Mouse (Mus musculus): Measurements from ENCODE around the gene Iyd.
"Not testable (repeated sequence)": the region's sequence is repeated elsewhere in the genome, so short reads cannot be mapped to it uniquely, and the experiment has no call there.

Gene Iyd

DNA sequence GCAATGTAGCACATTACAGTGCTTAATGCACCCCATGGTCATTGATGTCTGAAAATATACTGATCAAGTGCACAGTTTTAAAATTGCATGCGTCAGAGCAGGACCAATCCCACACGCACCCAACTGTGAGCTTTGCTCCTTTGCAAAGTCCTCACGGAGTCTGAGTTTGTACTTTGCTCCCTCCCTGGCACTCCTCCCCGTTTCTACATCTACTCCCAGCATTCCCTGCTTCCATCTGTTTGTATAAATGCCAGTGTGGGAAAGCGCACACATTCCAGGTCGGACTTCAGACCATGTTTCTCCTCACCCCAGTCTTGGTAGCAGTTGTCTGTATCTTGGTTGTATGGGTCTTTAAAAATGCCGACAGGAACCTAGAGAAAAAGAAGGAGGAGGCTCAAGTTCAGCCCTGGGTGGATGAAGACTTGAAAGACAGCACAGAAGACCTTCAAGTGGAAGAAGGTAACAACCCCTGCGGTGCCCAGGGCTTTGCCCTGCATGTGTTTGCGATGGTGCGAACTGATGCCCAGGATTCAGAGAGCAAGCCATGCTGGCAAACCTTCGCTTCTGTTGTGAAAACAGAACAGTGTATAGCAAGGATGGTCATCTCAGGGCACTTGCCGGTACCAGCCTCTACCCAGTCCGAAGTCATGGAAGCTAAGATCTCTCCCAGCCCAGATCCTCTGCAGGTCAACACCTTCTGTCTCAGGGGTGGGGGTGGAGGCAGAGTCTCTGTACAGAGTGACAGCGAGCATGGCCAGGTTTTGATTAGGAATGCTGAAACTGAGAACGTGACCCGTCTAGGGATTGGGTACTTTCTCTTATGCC is at the start of gene Iyd:
Iyd (plus strand) TSS at position 238 of the 825 bp plus-strand sequence.
- in situ Hi-C loops (cut with MboI) = no loop called here

DNA sequence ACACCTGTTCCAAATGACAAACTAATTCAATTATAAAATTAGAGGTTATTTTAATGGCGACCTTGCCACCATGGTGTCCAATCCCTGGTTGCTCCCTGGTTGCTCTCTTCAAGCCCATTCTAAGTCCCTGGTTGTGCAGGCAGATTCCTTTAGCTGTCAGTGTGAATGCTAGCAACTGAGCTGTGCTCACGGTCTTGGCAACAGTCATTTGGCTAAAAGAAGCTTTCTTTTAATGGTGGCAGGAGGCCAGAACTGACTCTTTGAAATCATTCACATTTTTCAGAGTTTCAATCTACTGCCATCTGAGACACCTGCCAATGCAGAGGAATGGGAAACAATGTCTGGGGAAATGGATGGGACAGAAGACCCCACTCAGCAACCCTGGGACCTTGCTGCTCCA is 43.2 kb upstream of the Iyd start:
- in situ Hi-C loops (cut with MboI) = no loop called here

DNA sequence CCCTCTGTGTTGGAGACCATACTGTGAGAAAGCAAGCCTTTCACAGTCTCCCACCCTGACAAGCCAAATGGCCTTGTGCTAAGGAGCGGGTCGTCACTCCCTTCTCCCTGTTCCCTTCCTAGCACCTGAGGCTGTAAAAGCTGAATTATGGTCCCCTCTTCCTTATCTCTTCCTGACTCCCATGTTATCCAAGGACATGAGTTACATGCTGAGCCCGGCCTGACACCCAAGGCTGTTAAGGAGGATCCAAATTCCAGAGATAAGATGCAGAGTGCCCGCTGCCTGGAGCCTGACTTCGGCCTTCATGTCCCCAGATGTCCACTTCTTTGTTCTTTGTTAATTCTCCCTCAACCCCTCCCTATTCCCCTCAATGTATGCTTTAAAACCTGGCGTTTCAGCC is 39.2 kb upstream of the Iyd start:
- in situ Hi-C loops (cut with MboI) = not testable (repeated sequence)

DNA sequence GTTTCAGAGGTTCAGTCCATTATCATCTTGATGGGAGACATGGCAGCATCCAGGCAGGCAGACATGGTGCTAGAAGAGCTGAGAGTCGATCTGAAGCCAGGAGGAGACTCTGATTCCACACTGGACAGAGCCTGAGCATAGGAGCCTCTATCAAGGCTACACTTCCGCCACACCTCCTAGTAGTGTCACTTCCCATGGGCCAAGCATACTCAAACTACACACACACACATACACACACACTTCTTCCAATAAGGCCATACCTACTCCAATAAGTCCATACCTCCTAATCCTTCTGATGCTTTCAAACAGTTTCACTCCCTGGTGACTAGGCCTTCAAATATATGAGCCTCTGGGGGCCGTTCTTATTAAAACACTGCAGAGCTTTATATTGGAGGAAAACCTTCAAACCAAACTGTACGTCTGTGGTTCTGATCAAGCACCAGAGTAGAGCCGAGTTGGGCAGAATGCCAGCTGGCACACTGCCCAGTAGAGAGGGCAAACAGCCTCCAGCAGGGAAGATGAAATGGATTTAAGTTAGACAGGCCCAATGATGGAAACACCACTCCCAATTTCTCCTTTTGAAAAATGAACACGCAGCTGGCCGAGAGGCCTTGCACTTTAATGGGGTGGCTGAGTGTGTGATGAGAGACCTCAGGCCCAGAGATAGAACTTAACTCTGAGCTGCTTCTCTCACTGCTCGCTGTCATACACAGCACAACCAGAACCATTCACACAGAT is 32.4 kb upstream of the Iyd start:
- in situ Hi-C loops (cut with MboI) = no loop called here

DNA sequence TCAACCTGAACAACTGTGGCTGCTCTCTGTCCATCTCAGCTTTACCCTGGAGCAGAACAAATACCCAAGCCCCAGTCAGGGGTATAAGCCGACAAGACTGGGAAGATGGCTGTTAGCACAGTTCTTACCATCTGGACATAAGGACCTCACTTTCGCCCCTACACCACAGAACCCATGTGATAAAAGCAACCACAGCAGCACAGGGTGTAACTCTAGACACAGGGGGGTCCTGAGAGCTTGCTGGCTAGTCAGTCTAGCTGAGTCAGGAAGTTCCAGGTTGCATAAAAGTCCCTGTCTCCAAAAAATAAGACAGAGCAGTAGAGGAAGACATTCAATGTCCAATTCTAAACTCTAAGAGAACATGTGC is 31.8 kb upstream of the Iyd start:
- in situ Hi-C loops (cut with MboI) = no loop called here

DNA sequence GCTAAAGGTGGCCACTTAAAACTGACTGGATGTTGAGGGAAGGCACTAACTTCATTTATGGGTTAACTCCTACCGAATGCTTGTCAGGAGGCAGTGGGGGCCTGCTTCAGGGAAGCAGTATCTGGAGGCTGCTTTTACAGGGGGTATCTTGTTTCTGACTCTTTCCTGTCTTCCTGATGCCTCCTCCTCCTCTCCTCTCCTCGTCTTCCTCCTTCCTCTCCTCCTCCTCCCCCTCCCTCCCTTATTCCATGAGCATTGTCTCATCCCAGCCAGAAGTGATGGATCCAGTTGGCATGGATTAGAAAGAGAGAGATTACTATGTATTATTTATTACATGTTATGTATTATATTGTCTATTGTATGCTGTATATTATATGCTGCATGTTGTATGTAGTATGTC is 31.3 kb upstream of the Iyd start:
- in situ Hi-C loops (cut with MboI) = no loop called here

DNA sequence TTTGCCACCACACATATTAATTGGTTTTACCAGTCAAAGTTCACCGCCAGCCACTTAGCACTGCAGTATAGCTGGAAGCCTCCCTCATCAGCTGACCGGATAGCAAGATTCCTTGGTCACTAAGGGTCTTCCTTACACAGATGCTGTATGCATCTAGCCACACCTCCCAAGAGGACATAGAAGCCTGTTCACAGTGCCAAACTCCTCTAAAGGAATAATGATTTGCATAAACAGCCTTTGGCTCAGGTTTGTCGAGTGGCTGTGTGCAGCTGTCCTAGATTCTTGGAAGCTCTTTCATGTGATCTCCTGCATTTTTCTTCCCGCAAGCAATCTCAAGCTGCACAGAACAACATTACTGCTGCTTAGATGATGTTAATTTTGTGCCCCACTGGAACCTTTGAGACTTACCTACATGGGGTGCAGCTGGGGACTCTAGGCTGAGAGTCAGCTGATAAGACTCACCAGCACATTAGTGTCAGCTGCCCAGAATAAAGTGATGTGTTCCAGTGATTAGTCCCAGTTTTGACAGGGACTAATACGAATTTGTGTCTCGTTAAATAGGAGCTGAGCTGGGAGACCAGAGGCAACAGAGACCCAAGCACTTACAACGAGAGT is 30.3 kb upstream of the Iyd start:
- in situ Hi-C loops (cut with MboI) = no loop called here

DNA sequence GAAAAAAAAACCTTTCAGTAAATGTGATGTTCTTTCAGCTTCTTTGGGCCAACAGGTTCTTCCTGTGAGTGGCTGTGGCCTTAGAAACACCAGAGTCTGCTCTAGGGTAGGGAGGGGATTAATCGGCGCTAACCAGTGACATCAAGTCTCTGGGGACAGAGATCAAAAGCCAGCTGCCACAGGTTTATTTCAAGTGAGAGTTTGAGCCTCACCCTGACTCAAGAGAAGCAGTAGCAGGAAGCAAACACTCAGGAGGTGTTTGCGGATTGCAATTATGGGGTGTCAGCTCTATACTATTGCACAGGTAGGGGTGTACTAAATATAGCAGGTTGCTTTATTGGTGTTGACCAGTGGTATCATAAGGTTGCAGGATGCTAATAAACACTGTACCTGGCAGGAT is 29.6 kb upstream of the Iyd start:
- in situ Hi-C loops (cut with MboI) = no loop called here

DNA sequence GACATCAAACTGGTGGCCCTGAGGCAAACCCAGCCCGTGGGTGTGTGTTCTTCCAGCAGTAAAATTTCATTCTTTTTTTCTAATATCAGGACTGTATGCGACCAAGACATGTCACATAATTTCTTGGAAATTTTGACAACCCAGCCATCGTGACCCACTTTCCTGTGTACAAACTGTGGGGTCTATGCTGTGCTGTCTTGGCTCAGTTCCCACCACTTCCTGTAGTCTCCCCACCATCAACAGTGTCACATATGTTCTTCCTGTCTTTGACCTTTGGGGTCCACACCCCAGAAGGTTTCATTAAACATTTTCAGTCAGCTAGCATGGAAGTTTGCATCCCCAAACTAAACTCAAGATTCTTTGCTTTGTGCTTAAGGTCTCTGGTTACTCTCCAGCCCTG is 28.6 kb upstream of the Iyd start:
- in situ Hi-C loops (cut with MboI) = no loop called here

DNA sequence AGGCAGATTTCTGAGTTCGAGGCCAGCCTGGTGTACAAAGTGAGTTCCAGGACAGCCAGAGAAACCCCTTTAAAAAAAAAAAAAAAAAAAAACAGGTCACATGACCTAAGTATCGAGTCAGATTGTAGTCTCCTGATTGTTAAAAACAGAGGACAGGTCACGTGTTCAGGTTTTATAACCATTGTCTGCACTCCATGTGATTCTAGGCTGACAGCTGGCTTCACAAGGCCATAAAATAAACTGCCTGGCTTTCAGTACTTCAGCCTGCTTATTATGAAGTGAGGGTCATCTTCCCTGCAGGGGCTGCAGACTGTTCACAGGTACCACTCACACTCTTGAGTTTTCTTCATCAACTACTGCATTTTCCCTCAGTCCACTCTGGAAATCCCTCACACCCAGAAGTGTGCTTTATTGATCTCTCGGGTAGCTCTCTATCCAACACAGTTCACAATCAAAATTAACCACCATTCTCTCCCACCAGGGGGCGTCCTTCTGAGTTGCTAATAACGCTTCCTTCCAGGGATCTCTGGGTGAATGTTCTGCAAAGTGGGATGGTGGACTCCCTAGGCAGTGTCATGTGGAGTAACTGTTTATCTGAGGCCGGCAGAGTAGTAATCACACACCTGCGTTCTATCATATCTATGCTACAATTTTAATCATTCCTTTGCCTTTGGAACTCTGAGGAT is 27.3 kb upstream of the Iyd start:
- in situ Hi-C loops (cut with MboI) = no loop called here

DNA sequence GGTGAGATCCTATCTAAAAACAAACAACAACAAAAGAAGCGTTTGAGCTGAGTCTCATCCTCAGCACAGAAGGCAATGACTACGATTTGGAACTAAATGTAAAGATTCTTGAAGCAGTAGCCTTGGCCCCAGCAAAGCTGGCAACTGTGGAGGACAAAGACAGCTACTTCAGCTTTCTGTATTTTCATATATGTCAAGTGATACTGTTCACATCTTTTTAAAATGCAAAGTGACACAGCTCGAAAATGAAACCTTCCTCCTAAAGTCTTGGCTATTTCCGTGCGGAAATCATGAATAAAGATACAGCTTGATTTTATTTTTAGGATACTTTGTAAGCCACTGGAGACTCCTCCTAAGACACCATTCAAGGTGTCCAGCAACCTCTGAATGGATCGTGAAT is 26.1 kb upstream of the Iyd start:
- in situ Hi-C loops (cut with MboI) = no loop called here

DNA sequence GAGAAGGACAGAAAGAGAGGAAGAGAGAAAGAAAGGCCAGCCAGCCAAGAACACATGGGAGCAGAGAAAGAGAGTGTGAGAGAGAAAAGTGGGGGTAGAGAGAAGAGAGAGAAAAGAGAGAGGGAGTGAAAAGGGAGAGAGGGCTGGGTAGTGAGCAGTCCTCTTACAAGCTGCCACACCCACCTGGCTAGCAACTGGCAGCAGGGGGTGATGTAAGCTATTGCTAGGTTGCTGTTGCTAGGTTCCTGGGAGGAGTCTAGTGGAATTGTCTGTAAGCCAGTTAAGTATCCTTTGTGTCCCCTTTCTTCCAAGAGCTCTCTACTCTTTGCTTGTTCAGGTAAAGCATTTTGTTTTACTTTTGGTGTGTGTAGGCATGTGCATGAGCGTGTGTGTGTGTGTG is 25.4 kb upstream of the Iyd start:
- in situ Hi-C loops (cut with MboI) = no loop called here

DNA sequence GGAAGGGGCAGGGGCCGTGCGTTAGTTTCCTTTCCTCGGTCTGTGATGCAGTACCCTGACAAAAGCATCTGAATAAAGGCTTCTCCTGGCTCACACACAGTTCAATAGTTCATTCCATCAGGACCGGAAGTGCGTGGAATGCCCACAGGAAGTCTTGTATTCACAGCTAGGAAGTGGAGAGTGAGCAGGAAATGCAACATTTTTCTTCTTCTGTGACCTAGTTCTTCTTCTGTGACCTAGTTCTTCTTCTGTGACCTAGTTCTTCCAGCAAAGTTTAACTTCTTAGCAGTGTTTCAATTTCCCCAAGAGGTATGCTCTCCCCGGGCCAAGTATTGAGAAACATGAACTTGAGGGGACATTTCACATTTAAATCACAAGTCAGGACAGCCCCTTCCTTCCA is 23.6 kb upstream of the Iyd start:
- in situ Hi-C loops (cut with MboI) = no loop called here

DNA sequence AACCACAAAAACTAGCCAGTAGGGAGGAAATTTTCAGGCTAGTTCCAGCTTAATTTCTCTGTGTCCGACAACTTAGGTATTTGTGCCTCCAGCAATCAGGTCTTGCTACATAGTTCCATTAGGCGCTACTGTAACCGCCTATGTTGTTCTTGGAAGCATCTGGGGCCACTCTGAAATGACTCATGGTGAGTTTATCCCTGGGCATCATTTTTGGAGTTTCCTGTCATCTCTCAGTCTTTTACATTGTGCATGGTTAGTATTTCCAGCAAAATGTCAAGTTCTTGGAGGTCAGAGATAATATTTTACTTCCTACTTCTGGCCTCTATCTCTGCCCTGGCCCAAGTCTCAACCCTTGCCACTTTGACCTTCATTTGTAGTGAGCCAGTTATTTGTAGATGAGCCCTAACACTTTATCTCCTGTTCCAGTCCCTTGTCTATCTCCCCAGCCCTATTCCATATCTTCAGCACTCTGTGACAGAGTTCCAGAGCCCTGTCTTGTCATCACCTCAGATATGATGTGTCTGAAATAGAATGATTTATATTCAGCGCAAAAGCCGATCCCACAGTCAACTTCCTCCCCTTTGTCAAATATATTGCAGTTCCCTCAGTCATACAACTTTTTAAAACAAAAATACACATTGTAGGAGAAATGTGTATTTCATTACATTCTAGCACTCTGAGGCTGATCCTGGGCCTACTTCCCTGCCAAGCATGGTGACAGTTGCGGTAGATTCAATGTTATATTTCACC is 16.8 kb upstream of the Iyd start:
- in situ Hi-C loops (cut with MboI) = no loop called here

DNA sequence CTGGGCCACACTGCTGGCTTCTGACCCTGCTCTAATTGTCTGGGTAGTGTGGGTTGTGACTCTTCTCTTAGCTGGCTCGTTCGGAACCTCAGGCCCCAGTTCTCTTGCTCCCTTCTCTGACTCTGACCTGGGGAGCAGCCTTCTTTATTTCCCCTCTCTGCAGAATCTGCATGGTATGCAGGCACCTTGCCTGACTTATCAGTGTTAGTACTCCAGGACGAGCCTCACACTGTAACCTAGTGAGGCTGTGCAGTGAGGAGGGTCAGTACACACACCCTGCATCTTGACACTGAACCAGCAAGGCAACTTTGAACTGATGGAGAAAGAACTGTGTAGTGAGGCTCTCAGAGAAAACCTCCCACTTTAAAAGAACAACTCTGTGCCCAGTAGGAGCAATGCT is 15.5 kb upstream of the Iyd start:
- in situ Hi-C loops (cut with MboI) = no loop called here

DNA sequence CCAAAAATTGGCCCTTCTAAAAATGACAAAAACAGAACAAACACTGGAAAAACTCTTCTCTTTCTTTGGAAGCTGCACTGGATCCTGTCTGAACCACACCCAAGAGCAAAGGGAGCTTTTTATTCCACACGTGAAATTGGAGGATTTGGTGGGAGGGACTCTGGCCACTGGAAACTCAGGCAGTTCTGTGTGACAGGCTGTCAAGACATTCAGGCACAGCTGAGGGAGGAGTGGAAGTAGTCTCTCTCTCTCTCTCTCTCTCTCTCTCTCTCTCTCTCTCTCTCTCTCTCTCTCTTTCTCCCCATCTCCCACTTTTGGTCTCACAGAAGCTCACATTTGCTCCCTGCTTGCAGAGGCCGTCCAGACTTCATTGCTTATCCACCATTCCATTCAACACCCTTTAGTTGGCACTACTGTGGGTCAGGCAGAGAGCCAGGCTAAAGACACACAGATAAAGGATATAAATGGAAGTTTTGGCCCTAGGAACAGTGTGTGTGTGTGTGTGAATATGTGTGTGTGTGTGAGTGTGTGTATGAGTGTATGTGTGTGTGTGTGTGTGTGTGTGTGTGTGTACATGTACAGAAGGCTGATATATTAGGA is 14.5 kb upstream of the Iyd start:
- in situ Hi-C loops (cut with MboI) = no loop called here

DNA sequence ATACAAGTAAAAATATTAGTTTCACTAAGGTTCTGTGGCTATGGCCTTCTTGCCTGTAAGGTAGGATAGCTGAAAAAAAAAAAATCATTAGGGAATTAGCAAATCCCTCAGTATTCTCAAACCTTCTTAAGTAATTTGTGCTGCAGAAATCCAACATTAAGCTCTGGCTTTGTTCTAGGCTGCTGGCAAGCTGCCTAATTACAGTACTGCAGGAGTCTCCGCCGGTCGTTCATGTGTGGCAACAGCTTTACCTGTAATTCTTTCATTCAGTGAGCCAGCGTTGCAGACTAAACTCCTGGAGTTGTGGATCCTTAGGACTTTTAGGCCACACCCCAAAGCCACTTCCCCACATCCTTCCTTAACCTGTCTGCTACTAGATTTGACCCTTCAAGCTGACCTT is 10.2 kb upstream of the Iyd start:
- in situ Hi-C loops (cut with MboI) = loop anchor here (10.0 kb wide), 1 partner anchor 415 kb away; no protein-coding TSS in a partner anchor

DNA sequence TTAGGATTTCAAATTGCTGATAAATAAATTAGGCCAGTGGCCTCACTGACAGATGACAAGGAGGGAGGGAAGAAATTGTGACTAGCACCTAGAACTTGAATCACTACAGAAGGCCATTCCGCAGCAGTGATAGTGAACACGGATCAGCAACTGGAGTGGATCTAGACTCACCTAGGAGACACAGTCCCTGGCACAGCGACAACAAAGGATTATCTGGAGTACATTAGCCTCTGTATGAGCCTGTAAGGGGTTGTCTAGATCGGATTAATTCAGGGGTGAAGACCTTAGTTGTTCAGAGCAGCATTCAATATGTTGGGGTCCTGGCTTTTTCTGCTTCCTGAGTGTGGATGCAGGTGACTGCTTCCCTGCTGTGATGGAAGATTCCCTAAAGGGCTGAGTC is 9.4 kb upstream of the Iyd start:
- in situ Hi-C loops (cut with MboI) = loop anchor here (10.0 kb wide), 1 partner anchor 414 kb away; no protein-coding TSS in a partner anchor

DNA sequence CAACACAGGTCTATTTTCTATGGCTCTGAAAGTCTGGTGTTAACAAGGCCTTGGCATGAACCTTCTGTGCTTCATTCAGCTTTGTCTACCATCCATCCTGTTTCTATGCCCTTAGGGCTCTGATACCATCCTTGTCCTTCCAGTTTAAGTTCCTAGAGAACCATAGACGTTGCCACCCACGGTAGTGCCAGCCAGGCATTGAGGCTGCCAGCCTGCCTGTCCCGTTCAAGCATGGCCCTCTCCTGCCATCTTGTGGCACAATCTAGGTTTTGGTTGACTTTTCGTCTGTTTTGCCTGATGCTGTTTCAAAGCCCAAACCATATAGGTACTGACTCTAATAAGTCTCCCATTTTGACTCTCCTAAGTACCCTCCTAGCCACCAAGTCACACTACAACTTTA is 8.7 kb upstream of the Iyd start:
- in situ Hi-C loops (cut with MboI) = loop anchor here (10.0 kb wide), 1 partner anchor 413 kb away; no protein-coding TSS in a partner anchor

DNA sequence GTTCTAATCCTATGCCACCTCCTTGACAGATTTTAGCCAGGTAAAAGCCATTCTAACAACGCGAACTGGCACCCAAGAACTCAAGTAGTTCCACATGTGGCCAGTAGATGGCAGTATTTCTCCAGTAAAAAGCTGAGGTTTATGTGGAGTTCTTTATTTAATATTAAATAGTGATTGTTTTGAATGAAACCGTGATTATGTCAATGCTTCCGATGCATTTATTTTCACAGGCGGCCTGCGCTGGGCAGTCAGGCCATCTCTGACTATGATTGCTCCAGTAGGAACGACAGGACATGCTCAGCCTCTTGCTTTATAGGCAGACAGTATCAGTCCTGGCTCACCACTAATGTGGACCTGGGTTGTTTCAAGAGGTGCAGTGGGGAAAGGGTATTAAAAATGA is 5.6 kb upstream of the Iyd start:
- in situ Hi-C loops (cut with MboI) = loop anchor here (10.0 kb wide), 1 partner anchor 410 kb away; no protein-coding TSS in a partner anchor

DNA sequence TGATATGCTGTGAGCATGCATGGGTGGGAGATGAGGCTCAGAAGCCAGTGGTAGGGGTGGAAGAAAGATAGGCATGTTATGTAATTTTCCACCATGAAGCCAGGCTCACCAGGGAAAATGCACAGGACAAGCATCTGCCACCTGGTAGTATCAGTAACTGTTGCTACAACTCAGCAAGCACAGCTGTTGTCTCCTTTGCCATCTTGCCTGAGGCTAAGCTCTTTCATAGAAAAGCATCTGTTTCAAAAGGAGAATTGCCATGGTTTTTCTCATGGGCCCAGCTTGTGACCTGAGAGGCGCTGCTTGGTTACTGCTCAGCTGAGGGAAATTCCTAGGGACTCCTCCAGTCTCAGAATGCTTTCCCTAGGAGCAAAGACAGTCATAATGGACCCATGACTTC is 3.7 kb upstream of the Iyd start:
- in situ Hi-C loops (cut with MboI) = loop anchor here (10.0 kb wide), 1 partner anchor 408 kb away; no protein-coding TSS in a partner anchor

Measured in mature B cell (primary cell).